26 mouse cellular contexts compared by ENCODE assay signal in the genomic region with DNA sequence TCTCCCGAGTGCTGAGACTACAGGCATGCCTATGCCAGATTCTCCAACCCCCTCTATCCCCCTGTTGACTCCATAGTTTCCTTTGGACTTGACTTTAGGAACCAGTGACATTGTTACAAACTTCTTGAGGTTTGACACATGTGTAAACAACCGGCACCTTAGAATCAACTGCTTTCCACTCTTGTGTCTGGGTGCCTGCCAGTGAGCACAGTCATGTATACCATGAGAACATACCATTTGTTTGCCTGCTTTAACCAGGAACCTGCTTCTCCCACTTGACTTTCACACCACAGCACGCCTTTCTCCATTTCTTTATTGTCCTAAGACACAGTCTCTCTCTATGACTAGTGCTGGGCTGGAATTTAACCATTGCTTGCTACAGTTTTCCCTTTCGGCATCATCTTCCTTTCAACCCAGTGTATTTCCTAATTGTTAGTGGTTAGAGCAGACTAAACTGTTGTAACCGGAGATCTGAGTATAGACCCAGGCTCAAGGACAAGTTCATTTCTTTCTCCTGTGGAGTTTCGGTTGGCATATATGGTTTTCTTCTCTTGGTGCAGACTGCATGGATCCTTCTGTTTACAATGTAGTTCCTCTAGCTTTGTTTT. TPM values are rescaled to one million over a fixed set of nuclear protein-coding genes. Genes with fewer than 3 reads are reported as not detected.
DNase-seq lines count a peak whose midpoint lies in the region; TF ChIP-seq lines count a peak whose summit lies in the region.
"Had no signal": no experiment of that assay in that cellular context is flagged by ENCODE, and none has a peak within 500 bp of the region (broad histone marks: within the 10 kb centered on the region; RNA-seq: fewer than 3 reads in every experiment).

No protein-coding gene starts in this region.

- peaks cover 6% of the 10 kb centered on the region for H3K4me1 ChIP-seq in lung, adult 2 months (ENCODE audit: control insufficient read depth, insufficient read depth, low read length)
- peaks cover 2% of the 10 kb centered on the region; the same call in 1 of the 2 replicates for H3K4me1 ChIP-seq in brown adipose tissue, adult 24 weeks (ENCODE audit: control insufficient read depth, insufficient read depth, insufficient read length, low read length)
- H3K4me1 ChIP-seq: hindbrain, embryonic 13.5 days; limb, embryonic 13.5 days; midbrain, embryonic 12.5 days; neural tube, embryonic 13.5 days had no signal

- intact Hi-C loops in left cerebral cortex, postnatal 25 days (cut with DNase I): no loop called here

- WGBS in lung, adult 2 months: 64% methylated on average over 6 of the region's 6 CpGs

- TF ChIP-seq CTCF in lung, adult 2 months (IDR thresholded peaks at IDR 0.05; ENCODE audit: insufficient read depth, low read length): no peak

- no peak for TF ChIP-seq POLR2A in lung, adult 2 months (IDR thresholded peaks at IDR 0.05; ENCODE audit: borderline replicate concordance, extremely low read depth, low read depth, low read length)

- no peak overlapping the region for H3K4me3 ChIP-seq in lung, adult 2 months (replicated peaks; ENCODE audit: extremely low read depth, low read depth, low read length)
- H3K4me3 ChIP-seq in brown adipose tissue, adult 24 weeks (ENCODE audit: insufficient read depth, low read depth, low read length): no peak overlapping the region
- H3K4me3 ChIP-seq: erythroblast, embryonic 14.5 days; hindbrain, embryonic 13.5 days; left cerebral cortex, adult 2 months; limb, embryonic 13.5 days; midbrain, embryonic 12.5 days; neural tube, embryonic 13.5 days had no signal

- H3K27ac ChIP-seq in brown adipose tissue, adult 24 weeks (replicated peaks; ENCODE audit: low read depth, low read length): peak overlapping the region; percentile 16; the same call in 1 of the 2 replicates
- H3K27ac ChIP-seq: hindbrain, embryonic 13.5 days; left cerebral cortex, adult 2 months; limb, embryonic 13.5 days; midbrain, embryonic 12.5 days; neural tube, embryonic 13.5 days had no signal

- peak; percentile 33 to 61 for DNase-seq in lung, adult 18-20 months
- no peak for DNase-seq in lung, adult 2 months
- DNase-seq in lung, postnatal 25 days (ENCODE audit: low spot score): peak; percentile 23
- DNase-seq in ovary, postnatal 14 days (ENCODE audit: low spot score): no peak
- no peak for DNase-seq in thymus, postnatal 4 days
- no peak for DNase-seq in left cerebral cortex, postnatal 25 days (ENCODE audit: low spot score in 2 of 2)
- DNase-seq: adrenal gland, postnatal 36 days; cerebellum, adult 2 months; cerebellum, postnatal 14 days; forebrain, postnatal 0 days; gastrocnemius, postnatal 14 days; heart, adult 18-20 months; heart, postnatal 4 days; kidney, adult 8-10 months; kidney, postnatal 10 days; retina, postnatal 1 day; spleen, adult 18-20 months; thymus, adult 18-20 months; thymus, postnatal 25 days had no signal

RNA-seq across cellular contexts. Expression of a gene that starts 8.4 kb away (rescaled TPM):
- 5.9 and 11.4 TPM in 2 replicates for polyA plus RNA-seq in lung, adult 2 months (2012; rRNA removed)
- 590 and 641 TPM in 2 replicates for polyA plus RNA-seq in brown adipose tissue, adult 24 weeks (2012; ENCODE audit: insufficient read depth, insufficient read length, missing spikeins)
- total RNA-seq in left cerebral cortex, postnatal 25 days (2021): 10 to 100 TPM; 96.8 to 99.0 TPM

Comparison
In these comparisons a context has a peak if more than half of its experiments do, and no peak if none do; other contexts are left out.
1. DNase-seq: peak in lung, adult 18-20 months (2 of 2) and lung, postnatal 25 days (single experiment); none in lung, adult 2 months (single experiment), ovary, postnatal 14 days (single experiment), thymus, postnatal 4 days (single experiment) and left cerebral cortex, postnatal 25 days (0 of 2).
2. RNA of a gene that starts 8.4 kb away (polyA plus RNA-seq): 590 to 641 TPM in brown adipose tissue, adult 24 weeks; 5.9 to 11.4 TPM in lung, adult 2 months; every median in the first group is over 10 times any median in the second.